Mouse (Mus musculus) C2C12 (cell line): ENCODE results near the gene P3h2.

Experiments used
- CEBPB ChIP-seq: IDR thresholded peaks from one replicate; pipeline ENCODE4 v1.6.1; 2011; ENCODE audit warnings: low read depth, mild to moderate bottlenecking, control low read depth, moderate library complexity
- CTCF ChIP-seq: IDR thresholded peaks from one replicate; pipeline ENCODE4 v1.5.1; 2011; ENCODE audit not compliant: control insufficient read depth, insufficient read depth, insufficient read length
- FOSL1 ChIP-seq: IDR thresholded peaks from one replicate; pipeline ENCODE4 v1.8.0; 2011; ENCODE audit warnings: mild to moderate bottlenecking, low read length; ENCODE audit not compliant: poor library complexity, insufficient read depth, severe bottlenecking
- MAX ChIP-seq: IDR thresholded peaks from one replicate; pipeline ENCODE4 v1.6.1; 2011; ENCODE audit warnings: mild to moderate bottlenecking, control low read depth
- MYOD1 ChIP-seq: IDR thresholded peaks from one replicate; pipeline ENCODE4 v1.6.1; 2011; ENCODE audit warnings: low read depth; ENCODE audit not compliant: control insufficient read depth, insufficient read length
- MYOG ChIP-seq: IDR thresholded peaks from one replicate; pipeline ENCODE4 v1.6.1; 2011; ENCODE audit not compliant: control insufficient read depth, insufficient read length; ENCODE audit errors: extremely low read depth
- USF1 ChIP-seq: IDR thresholded peaks from one replicate; pipeline ENCODE4 v1.6.1; 2011; ENCODE audit warnings: low read depth, mild to moderate bottlenecking, control low read depth, moderate library complexity

DNA sequence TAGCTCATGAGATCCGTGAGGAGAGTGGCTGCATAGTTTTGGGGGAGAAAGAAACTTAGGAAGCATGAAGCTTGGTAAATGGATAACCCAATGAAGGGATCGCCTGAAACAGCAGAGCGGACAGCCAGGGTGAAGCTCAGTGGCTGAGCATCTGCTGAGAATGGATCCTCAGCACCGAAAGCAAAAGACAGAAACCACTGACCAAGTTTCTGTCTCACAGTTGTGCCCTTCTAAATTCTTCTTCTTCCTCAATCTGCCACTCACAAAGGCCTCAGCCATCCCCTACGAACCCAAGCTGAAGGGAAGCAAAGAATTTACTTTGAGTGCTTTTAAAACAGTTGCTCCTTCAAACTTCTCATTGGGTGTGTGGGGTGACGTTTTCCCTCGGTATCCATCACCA is 134.3 kb downstream of the P3h2 start:
- TF ChIP-seq CTCF (no peak), USF1 (no peak), FOSL1 (no peak), MAX (no peak), CEBPB (no peak), MYOD1 (no peak), MYOG (no peak)
